Mouse (Mus musculus) forebrain, embryonic 12.5 days (tissue): ENCODE data around the gene Tns3. TPM values are rescaled to one million over a fixed set of nuclear protein-coding genes. Genes with fewer than 3 reads are reported as not detected.

Experiments used
- ATAC-seq: fragments of 200-750 bp; cut with Nextera tagmentation; 2 replicates; pipeline ENCODE4 v1.8.0; 2017; ENCODE audit warnings: moderate TSS enrichment; ENCODE audit not compliant: low FRiP score
- H3K27ac ChIP-seq: fragments of 300-500 bp; sonication (generic); 2 replicates; pipeline ENCODE4 v1.5.1; 2016; ENCODE audit warnings: mild to moderate bottlenecking
- H3K27me3 ChIP-seq: fragments of 300-500 bp; sonication (generic); 2 replicates; pipeline ENCODE4 v1.6.1; 2016; ENCODE audit warnings: mild to moderate bottlenecking
- H3K36me3 ChIP-seq: fragments of 300-500 bp; sonication (generic); replicated peaks from 2 replicates; pipeline ENCODE4 v1.6.1; 2016; ENCODE audit warnings: mild to moderate bottlenecking
- H3K4me1 ChIP-seq: fragments of 300-500 bp; sonication (generic); 2 replicates; pipeline ENCODE4 v1.6.1; 2016
- H3K4me2 ChIP-seq: fragments of 300-500 bp; sonication (generic); 2 replicates; pipeline ENCODE4 v1.6.1; 2016; ENCODE audit warnings: mild to moderate bottlenecking, moderate library complexity
- H3K4me3 ChIP-seq: fragments of 300-500 bp; sonication (generic); replicated peaks from 2 replicates; pipeline ENCODE4 v1.5.1; 2016; ENCODE audit warnings: mild to moderate bottlenecking
- H3K9ac ChIP-seq: fragments of 300-500 bp; sonication (generic); 2 replicates; pipeline ENCODE4 v1.6.1; 2016; ENCODE audit warnings: mild to moderate bottlenecking
- H3K9me3 ChIP-seq: fragments of 300-500 bp; sonication (generic); 2 replicates; pipeline ENCODE4 v1.6.1; 2016
- WGBS: fragments of 180-500 bp; shearing (Covaris S2); methylation state at CpG from one replicate; pipeline ENCODE4 v1.1.7; 2016; 5-methylcytosine and 5-hydroxymethylcytosine counted together
- polyA plus RNA-seq: library from polyadenylated mRNA; unstranded; fragments of >200 nt; fragmentation: Nextera tagmentation; extraction: Ambion mirVana; gene quantifications from 2 replicates; pipeline ENCODE4 v1.2.1, GENCODE M21; 2016

The Tns3 gene
- 10.2 and 11.4 TPM in 2 replicates for polyA plus RNA-seq

DNA sequence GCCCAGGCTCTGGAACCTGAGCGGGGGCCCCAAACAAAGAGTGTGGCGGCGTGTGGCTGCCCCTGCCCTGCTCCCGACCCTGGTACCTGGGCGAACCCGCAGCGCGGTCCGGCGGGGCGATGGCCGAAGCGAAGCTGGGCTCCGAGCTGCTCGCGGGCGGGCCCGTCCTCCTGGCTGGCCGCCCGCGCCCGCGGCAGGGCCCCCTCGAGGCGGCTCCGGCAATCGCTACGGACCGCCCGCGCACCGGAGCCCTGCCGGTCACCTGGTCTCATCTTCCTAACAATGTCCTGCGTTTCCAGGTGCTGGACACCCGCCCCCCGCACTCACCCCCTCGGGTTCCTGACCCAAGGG is at the start of gene Tns3:
Gene Tns3, minus strand, starts transcription at position 143 of the 351 bp plus-strand sequence.
- peak within 1 kb of the TSS; percentile 58 for H3K4me3 ChIP-seq
- peaks cover 20% of the 10 kb centered on the region for H3K27me3 ChIP-seq
- H3K4me1 ChIP-seq, result peaks cover 20% of the 10 kb centered on the region
- H3K4me2 ChIP-seq, result peak within 1 kb of the TSS; percentile 92
- no peaks in the 10 kb centered on the region for H3K36me3 ChIP-seq
- no peaks in the 10 kb centered on the region for H3K9me3 ChIP-seq
- ATAC-seq, result peak; percentile 87
- peak within 1 kb of the TSS; percentile 77 for H3K9ac ChIP-seq
- WGBS, result under 1% methylated on average over 37 of the region's 37 CpGs
- peak within 1 kb of the TSS; percentile 50; the same call in 1 of the 2 replicates for H3K27ac ChIP-seq

DNA sequence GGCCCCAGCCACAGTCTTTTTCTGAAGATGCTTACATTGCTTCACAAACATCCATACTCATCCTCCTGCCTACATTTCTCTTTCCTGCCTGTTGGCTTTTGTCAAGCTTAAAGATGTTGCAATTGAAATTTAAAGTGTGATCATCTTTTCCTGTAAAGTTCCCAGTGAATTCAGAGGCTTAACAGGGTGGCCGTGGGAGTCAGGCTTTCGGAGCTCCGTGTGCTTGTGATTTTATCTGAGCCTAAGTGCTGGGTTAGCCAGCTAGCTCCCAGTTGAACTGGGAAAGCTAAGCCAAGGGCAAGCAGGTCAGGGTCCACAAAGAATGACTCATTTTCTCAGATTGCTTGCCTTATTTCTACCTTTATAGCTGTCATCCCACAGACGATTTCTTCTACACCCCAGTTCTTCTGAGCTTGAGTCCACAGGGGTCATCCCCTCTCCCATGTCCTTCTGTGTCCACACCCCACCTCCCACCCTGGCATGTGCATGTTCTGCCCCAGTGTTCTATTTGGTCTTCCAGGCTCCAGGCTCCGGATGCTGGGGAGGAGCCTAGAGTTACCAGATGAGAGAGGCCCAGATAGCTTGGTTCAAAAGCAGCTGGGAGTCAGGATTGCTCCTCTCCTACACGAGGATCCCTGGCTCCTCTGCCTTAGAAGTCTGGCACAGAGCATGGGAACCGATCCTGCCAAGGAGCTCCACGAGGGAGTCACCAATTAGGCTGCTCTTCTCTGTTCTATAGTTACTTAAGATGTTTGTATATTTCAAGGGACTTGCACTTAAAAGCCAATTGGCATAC is 42.1 kb upstream of the Tns3 start:
- Histone ChIP-seq H3K9me3 (no peaks in the 10 kb centered on the region), H3K27ac (no peak overlapping the region), H3K4me2 (no peak overlapping the region), H3K4me1 (no peaks in the 10 kb centered on the region), H3K27me3 (no peaks in the 10 kb centered on the region), H3K36me3 (no peaks in the 10 kb centered on the region), H3K9ac (no peak overlapping the region), H3K4me3 (no peak overlapping the region)
- WGBS, result 78% methylated on average over 8 of the region's 8 CpGs
- ATAC-seq, result no peak

DNA sequence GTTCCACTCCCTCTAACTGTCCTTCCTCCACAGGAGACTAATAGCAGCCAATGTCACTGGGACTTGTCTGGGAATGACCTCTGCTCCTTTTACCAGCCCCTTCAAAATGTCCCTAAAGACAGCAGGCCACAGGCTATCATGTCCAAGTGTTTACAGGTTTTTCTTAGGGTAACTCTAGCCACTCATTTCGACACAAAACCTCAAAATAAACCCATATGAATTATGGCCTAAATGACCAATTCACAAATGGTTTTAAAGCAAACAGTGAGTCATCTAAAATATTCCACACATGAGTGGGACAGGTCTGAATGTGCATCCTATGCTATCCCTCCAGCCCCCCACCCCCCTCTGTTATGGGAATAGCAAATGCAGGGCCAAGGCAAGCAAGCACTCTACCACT is 40.8 kb upstream of the Tns3 start:
- Histone ChIP-seq H3K27ac (no peak overlapping the region), H3K4me1 (peaks cover under 1% of the 10 kb centered on the region), H3K27me3 (no peaks in the 10 kb centered on the region), H3K9me3 (no peaks in the 10 kb centered on the region), H3K4me2 (no peak overlapping the region), H3K9ac (no peak overlapping the region), H3K4me3 (no peak overlapping the region), H3K36me3 (no peaks in the 10 kb centered on the region)
- WGBS, result 77% methylated on average over 1 of the region's 1 CpGs
- no peak for ATAC-seq

DNA sequence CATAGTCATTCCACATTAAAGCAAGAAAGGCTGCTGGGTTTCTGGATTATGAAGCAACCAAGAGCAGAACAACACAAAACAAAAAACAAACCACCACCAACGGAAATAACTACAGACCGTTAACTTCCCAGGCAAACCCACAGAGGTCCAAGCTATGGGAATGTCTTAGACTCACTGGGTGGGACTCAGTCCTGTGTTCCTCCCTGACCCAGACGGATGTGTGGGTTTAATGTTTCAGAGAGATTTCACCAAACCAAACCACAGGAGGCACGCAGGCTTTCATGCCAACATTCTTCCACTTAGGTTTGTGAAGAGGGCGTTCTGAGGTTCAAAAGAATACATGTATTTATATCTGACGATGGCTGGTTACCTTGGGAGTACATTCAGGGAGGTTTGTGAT is 39.5 kb upstream of the Tns3 start:
- H3K4me1 ChIP-seq, result peaks cover 7% of the 10 kb centered on the region
- no peak overlapping the region for H3K9ac ChIP-seq
- H3K27ac ChIP-seq, result no peak overlapping the region
- H3K4me2 ChIP-seq, result no peak overlapping the region
- H3K27me3 ChIP-seq, result no peaks in the 10 kb centered on the region
- ATAC-seq, result no peak
- H3K36me3 ChIP-seq, result no peaks in the 10 kb centered on the region
- H3K4me3 ChIP-seq, result no peak overlapping the region
- H3K9me3 ChIP-seq, result no peaks in the 10 kb centered on the region
- 79% methylated on average over 6 of the region's 6 CpGs for WGBS

DNA sequence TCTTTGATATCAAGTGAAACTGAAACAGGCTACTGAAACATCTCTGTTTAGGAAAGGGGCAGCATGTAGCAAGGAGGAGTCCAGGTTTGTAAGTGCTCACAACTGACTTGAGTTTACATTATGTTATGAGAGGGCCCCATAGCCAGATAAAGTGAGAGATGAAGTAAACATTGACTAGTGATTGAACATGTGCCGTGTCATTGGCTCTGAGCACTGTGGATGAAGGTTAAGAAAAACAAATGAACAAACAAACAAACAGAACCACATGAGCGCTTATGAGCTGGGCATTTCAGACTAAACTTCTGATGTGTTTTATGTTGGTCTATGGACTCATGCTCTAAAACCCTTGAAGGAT is 38.2 kb upstream of the Tns3 start:
- Histone ChIP-seq H3K4me3 (no peak overlapping the region), H3K36me3 (no peaks in the 10 kb centered on the region), H3K9me3 (no peaks in the 10 kb centered on the region), H3K4me2 (no peak overlapping the region), H3K27me3 (no peaks in the 10 kb centered on the region), H3K27ac (no peak overlapping the region), H3K9ac (no peak overlapping the region), H3K4me1 (peaks cover 7% of the 10 kb centered on the region)
- no peak for ATAC-seq
- WGBS, result 96% methylated on average over 2 of the region's 2 CpGs

DNA sequence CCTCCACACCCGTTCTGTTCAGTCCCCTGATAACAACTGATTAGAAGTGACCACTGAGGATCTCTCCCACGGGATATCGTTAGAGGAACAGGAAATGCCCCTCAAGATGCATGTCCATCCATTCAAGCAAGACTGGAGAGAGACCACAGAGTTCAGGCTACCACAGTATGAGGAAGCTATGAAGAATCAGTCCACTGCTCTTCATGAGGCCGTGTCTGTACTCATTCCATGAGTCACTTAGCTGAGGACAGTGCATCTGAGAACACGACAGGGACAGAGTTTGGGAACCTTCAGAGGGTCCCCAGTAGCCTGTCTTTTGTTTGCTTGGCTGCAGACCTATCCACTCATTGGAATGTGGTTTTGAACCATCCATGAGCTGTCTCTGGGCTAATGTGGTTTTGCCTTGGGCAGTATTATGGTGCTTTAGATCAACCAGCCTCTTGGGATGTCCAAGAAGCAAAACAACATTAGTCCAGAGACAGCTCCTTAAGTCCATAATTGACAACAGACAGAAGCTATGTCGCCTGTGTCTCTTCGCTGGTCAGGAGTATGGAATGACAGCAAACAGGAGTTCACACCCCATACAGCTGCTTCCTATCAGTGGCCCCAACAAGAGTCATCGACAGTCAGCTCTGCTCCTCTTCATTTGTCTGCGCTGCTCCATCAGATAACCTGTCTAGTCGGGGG is 37.7 kb upstream of the Tns3 start:
- no peak overlapping the region for H3K27ac ChIP-seq
- 80% methylated on average over 10 of the region's 10 CpGs for WGBS
- peaks cover 7% of the 10 kb centered on the region for H3K4me1 ChIP-seq
- H3K27me3 ChIP-seq, result no peaks in the 10 kb centered on the region
- no peak for ATAC-seq
- H3K4me3 ChIP-seq, result no peak overlapping the region
- no peaks in the 10 kb centered on the region for H3K9me3 ChIP-seq
- no peak overlapping the region for H3K4me2 ChIP-seq
- H3K36me3 ChIP-seq, result no peaks in the 10 kb centered on the region
- H3K9ac ChIP-seq, result no peak overlapping the region

DNA sequence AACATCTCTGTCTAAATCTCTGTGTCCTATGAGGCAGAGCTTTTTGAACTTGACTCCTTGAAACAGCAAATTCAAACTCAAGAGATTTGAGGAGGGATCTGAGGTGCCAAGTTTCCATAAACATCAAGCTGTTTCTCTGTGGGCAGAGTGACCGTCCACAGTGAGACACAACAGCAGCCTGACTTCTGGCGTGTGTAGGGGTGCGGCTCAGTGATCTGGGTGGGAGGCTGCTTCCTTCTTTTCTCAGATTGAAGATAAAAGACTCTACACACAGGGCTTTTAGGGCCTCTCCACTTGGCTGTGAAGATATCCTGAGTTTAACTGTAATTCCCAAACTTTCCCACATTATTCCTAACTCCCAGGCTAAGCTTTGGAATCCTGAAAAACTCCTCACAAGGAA is 37.1 kb upstream of the Tns3 start:
- no peaks in the 10 kb centered on the region for H3K27me3 ChIP-seq
- whole genome bisulfite sequencing, result 82% methylated on average over 3 of the region's 3 CpGs
- H3K27ac ChIP-seq, result no peak overlapping the region
- no peak overlapping the region for H3K4me2 ChIP-seq
- peaks cover 7% of the 10 kb centered on the region for H3K4me1 ChIP-seq
- H3K4me3 ChIP-seq, result no peak overlapping the region
- H3K9me3 ChIP-seq, result no peaks in the 10 kb centered on the region
- ATAC-seq, result no peak
- no peaks in the 10 kb centered on the region for H3K36me3 ChIP-seq
- H3K9ac ChIP-seq, result no peak overlapping the region

DNA sequence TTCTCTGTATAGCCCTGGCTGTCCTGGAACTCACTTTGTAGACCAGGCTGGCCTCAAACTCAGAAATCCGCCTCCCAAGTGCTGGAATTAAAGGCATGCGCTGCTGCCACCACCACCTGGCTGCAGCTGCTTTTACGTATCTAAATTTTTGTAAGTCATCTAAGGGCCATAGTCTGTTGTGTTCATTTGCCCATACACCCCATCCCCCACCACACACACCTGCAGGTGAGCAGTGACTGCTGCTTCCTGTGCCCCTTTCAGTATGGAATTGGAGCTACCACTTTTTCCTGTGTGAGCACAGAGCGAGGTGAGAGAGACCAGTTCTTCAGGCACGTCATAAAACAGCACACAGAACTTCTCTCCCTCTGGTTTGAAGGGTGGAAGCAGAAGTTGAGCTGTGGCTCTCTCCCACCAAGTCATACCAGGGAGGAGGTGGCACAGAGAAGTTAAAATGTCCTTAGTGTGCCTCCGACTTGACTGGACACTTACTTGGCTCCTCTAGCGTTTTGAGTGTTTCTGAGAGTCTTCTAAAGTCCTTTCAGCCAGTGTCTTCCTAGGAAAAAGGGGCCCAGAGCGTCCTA is 36.4 kb upstream of the Tns3 start:
- no peak overlapping the region for H3K4me2 ChIP-seq
- no peaks in the 10 kb centered on the region for H3K36me3 ChIP-seq
- no peaks in the 10 kb centered on the region for H3K9me3 ChIP-seq
- peaks cover 7% of the 10 kb centered on the region for H3K4me1 ChIP-seq
- no peak overlapping the region for H3K4me3 ChIP-seq
- WGBS, result 83% methylated on average over 8 of the region's 8 CpGs
- H3K9ac ChIP-seq, result no peak overlapping the region
- no peak overlapping the region for H3K27ac ChIP-seq
- H3K27me3 ChIP-seq, result no peaks in the 10 kb centered on the region
- ATAC-seq, result no peak

DNA sequence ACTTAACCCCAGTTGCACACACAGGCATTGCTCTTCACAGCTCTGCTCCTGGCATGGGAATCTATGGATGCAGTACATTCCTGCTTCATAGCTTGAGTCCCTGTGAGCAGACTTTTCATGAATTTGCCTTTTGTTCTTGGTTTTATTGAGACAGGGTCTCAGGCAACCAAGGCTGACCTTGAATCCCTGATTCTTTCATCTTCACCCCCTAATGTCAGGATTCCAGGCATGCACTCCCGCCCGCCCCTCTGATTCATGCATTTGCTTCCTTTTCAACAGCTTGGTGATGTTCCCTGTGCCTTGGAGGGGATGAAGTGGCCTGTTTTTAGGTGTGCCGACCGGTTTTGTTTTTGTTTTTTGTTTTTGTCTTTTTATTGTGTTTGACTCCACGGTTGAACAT is 35.4 kb upstream of the Tns3 start:
- no peak overlapping the region for H3K4me3 ChIP-seq
- 41% methylated on average over 5 of the region's 5 CpGs for WGBS
- no peak overlapping the region for H3K27ac ChIP-seq
- peaks cover 7% of the 10 kb centered on the region for H3K4me1 ChIP-seq
- no peaks in the 10 kb centered on the region for H3K36me3 ChIP-seq
- no peak overlapping the region for H3K9ac ChIP-seq
- no peaks in the 10 kb centered on the region for H3K9me3 ChIP-seq
- no peaks in the 10 kb centered on the region for H3K27me3 ChIP-seq
- no peak overlapping the region for H3K4me2 ChIP-seq
- no peak for ATAC-seq

DNA sequence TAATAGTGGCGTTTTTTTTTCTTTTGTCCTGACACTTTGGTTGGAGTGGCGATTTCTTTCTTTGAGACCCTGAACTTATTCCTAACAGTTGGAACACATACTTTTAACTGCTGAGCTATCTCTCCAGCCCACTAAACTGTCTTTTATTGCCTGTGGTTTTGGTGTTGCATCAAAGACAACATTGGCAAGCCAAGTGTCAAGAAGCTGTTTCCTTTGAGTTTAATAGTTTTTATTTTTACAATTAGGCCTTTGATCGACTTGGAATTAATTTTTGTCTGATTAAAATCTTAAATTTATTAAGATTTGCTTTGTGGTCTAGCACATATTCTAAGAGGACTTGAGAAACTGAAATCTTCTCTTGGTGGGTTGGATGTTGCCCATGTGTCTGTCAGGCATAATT is 33.3 kb upstream of the Tns3 start:
- 89% methylated on average over 3 of the region's 3 CpGs for WGBS
- no peak for ATAC-seq

DNA sequence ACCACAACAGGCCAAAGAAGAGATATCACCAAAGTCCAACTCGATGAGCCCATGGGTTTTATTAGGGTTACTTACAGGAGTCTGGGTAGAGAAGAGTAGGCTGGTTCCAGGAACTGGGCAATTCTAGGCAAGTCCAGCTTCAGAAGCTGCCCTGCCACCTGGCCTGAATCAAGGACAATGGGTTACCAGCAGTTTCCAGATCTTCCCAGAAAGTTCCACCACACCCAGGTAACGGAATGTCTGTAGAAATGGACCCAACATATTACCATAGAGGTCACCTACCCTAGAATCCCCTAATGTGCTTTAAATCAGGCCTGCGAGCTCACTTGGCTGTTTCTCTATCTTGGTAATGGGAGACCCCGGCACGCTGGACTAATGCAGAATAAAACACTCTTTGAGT is 29.8 kb upstream of the Tns3 start:
- Histone ChIP-seq H3K27me3 (peaks cover 12% of the 10 kb centered on the region; the same call in 1 of the 2 replicates), H3K4me3 (no peak overlapping the region)

More for the DNA sequence above, 33.3 kb upstream of the Tns3 start:
- Histone ChIP-seq H3K9me3 (no peaks in the 10 kb centered on the region), H3K4me3 (no peak overlapping the region), H3K36me3 (no peaks in the 10 kb centered on the region), H3K9ac (no peak overlapping the region), H3K27ac (no peak overlapping the region), H3K4me1 (peaks cover 19% of the 10 kb centered on the region), H3K27me3 (no peaks in the 10 kb centered on the region), H3K4me2 (no peak overlapping the region)

DNA sequence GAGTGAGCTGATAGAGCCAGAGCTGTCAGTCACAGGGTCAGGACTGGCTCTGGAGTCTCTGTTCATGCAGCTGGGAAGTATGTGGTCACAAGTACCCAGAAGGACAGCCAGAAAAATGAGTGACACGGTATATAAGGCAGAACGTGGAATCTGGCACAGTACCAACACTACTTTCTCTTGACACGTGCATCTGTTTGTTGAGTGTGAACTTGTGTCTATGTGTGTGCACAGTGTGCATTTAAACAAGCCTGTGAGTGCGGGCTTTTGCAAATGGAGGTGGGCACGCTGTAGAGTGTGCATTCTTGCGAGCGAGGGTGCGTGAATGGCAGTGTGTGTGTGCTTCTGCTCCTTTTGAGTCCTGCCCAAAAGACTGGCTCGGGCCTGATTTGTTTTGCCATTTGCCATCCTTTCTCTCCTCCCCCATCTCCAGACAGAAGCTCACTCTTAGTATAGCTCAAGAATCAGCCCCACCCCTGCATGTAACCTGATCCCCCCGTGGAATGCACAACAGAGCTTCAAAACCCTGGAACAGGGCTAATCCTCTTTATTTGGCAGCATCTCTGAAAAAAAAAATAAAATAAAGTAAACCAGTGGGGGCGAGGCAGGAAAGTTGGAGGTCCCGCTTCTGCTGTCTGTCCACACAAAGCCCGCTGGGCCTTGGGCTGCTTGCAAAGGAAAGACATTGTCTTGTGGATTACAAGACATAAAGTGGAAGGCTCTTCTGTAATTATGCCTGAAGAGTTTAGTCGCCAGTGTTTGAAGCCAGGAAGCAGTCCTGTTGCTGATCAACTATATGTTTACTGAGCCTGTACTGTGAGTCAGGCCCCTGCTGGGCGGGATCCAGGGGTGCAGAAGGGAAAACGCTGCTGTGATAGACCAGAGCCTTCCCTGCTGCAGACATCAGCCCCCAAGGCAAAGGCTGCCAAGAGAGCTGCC is 28.5 kb upstream of the Tns3 start:
- Histone ChIP-seq H3K4me3 (no peak overlapping the region), H3K4me1 (peaks cover 23% of the 10 kb centered on the region), H3K36me3 (no peaks in the 10 kb centered on the region), H3K9ac (no peak overlapping the region), H3K9me3 (no peaks in the 10 kb centered on the region), H3K27me3 (peaks cover 14% of the 10 kb centered on the region; the same call in 1 of the 2 replicates), H3K4me2 (peak overlapping the region; percentile 39), H3K27ac (peak overlapping the region; percentile 82)
- peak; percentile 89 for ATAC-seq
- 2% methylated on average over 16 of the region's 16 CpGs for WGBS

More for the DNA sequence above, 29.8 kb upstream of the Tns3 start:
- Histone ChIP-seq H3K27ac (no peak overlapping the region), H3K4me2 (no peak overlapping the region), H3K9me3 (no peaks in the 10 kb centered on the region), H3K36me3 (no peaks in the 10 kb centered on the region), H3K9ac (no peak overlapping the region), H3K4me1 (peaks cover 23% of the 10 kb centered on the region)
- 94% methylated on average over 5 of the region's 5 CpGs for WGBS
- no peak for ATAC-seq
